Mouse (Mus musculus): ENCODE measurements at regions not wholly inside any gene's neighbourhood (a gene's known extent, or its start where the extent isn't known, plus 50 kb on each side); places are given as distances from the start of the nearest gene placed in this dataset.

DNA sequence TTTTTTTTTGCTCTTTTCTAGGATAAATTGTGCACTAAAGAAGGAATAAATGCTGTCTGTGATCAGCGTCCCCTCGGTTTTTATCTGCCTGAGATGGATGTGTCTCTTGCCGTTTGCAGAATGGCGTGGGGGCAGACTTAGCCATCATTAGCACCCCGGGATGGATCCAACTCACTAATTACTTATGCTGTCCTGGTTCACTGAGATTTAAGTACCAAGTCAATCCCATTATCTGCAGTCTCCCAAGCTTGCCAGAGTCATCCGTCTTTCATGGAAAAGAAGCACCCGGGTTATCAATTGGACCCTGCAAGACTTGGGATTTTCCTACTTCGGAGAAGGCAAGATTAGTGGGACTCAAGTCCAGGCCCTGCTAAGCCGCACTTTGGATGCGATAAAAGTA, 351.5 kb downstream of the Tmem182 start:
- TF ChIP-seq CTCF (IDR thresholded peaks at IDR 0.05; ENCODE audit: borderline replicate concordance, insufficient read depth, low read depth, low read length) = no peak
- no peak for TF ChIP-seq POLR2A (IDR thresholded peaks at IDR 0.05; ENCODE audit: borderline replicate concordance, insufficient read depth, low read length)
